Mouse (Mus musculus) thymus, postnatal 14 days (tissue): ENCODE measurements at regions not wholly inside any gene's neighbourhood (a gene's known extent, or its start where the extent isn't known, plus 50 kb on each side); places are given as distances from the start of the nearest gene placed in this dataset.

Experiments
- DNase-seq: peaks from one replicate; pipeline ENCODE4 v3.0.0; 2021

GRCm38 (mm10) chr7:67428388-67428787, 55.7 kb upstream of the Mef2a start:
- DNase-seq = no peak

- no peak for DNase-seq
These were observed 53.4 kb upstream of the Mef2a start for GRCm38 (mm10) chr7:67426076-67426475.

DNA sequence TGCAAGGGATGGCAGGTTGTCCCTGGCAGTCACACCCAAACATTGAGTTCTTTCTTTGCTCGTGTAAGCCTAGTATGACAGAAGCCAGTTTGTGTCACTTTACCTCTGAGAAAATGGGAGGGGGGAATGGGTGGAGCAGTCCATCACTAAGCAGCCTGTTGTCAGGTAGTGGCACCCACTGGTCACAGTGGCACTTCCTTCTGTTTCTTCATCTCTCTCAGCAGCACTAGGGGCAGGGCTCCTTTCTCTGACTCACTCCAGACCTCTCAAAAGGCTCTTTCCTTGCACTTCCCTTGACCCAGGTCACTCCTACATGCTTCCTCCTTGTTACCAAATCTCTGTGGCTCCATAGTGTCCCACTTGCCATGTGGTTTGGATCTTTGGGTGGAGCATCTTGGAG, 52.9 kb upstream of the Mef2a start:
- DNase-seq = no peak

DNA sequence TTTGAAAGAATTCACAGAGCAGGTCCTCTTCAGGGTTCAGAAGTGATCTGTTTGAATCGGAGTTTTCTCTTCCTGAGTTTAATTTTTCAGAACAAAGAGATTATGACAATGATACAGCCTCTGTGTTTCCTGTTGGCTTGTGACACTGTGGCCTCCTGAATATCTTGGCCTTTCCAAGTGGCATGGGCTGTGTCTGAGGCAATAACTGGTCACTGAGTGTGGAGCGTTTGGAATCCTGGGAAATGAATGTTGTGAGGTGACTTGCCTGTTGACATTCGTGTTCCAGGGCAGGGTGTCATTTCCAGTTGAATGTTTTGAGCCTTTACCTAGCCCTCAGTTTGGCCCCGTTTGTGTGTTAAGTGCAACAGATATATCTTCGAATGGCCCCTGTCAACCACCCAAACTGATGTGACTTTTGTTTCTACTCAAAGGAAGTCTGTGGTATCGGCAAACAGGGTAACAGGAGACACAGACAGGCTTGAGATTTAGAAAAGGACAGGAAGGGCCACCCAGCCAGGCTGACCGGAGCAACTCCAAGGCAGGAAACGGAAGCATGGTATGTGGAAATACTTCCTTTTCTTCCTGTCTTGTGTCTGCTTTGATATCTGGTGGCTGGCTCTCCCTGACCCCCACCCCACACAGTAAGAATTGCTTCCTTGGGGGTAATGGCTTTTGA, 52.3 kb upstream of the Mef2a start:
- peak; percentile 40 for DNase-seq
